Comparison of ENCODE assay signal across 10 mouse cellular contexts in genomic region chr11:83426964-83427363, GRCm38 (mm10). TPM values are rescaled to one million over a fixed set of nuclear protein-coding genes. Genes with fewer than 3 reads are reported as not detected.
A peak's percentile ranks its signal among the peaks of the same experiment; 100 is the strongest.
DNase-seq lines count a peak whose midpoint lies in the region; ATAC-seq and TF ChIP-seq lines count a peak whose summit lies in the region.
"Had no signal": no experiment of that assay in that cellular context is flagged by ENCODE, and none has a peak within 500 bp of the region (broad histone marks: within the 10 kb centered on the region; RNA-seq: fewer than 3 reads in every experiment).

No protein-coding gene starts in this region.

- 0 out of 2 replicates have a peak overlapping the region, but pooled peaks have one; percentile 15 for H3K9ac ChIP-seq in heart, embryonic 12.5 days
- H3K9ac ChIP-seq in hindbrain, embryonic 13.5 days, result peak overlapping the region; percentile 29; the same call in 1 of the 2 replicates

- H3K4me3 ChIP-seq in heart, embryonic 12.5 days, result peak overlapping the region; percentile 28
- H3K4me3 ChIP-seq in E14TG2a.4 (replicated peaks; ENCODE audit: low read length), result peak overlapping the region; percentile 69
- H3K4me3 ChIP-seq in hindbrain, embryonic 13.5 days, result peak overlapping the region; percentile 8
- peak overlapping the region; percentile 88 for H3K4me3 ChIP-seq in megakaryocyte, embryonic 14.5 days (replicated peaks)

- H3K27me3 ChIP-seq in heart, embryonic 12.5 days (replicated peaks), result peaks cover 56% of the 10 kb centered on the region
- H3K27me3 ChIP-seq in E14TG2a.4 (ENCODE audit: insufficient read depth, low read length), result peaks cover 86% of the 10 kb centered on the region
- H3K27me3 ChIP-seq in hindbrain, embryonic 13.5 days, result peaks cover 57% of the 10 kb centered on the region
- peaks cover 84% of the 10 kb centered on the region for H3K27me3 ChIP-seq in megakaryocyte, embryonic 14.5 days (replicated peaks)

- peak overlapping the region; percentile 61 for H3K4me2 ChIP-seq in heart, embryonic 12.5 days
- 0 out of 2 replicates have a peak overlapping the region, but pooled peaks have one; percentile 17 for H3K4me2 ChIP-seq in hindbrain, embryonic 13.5 days

- WGBS in heart, embryonic 12.5 days, result 20% methylated on average over 17 of the region's 17 CpGs
- 49% methylated on average over 17 of the region's 17 CpGs for WGBS in hindbrain, embryonic 13.5 days

- no peaks in the 10 kb centered on the region for H3K9me3 ChIP-seq in heart, embryonic 12.5 days (replicated peaks)
- H3K9me3 ChIP-seq in E14TG2a.4 (ENCODE audit: low read length), result no peaks in the 10 kb centered on the region
- no peaks in the 10 kb centered on the region for H3K9me3 ChIP-seq in hindbrain, embryonic 13.5 days
- H3K9me3 ChIP-seq in megakaryocyte, embryonic 14.5 days, result no peaks in the 10 kb centered on the region

- no peak for ATAC-seq in heart, embryonic 12.5 days (ENCODE audit: insufficient number of reproducible peaks, low FRiP score)
- ATAC-seq in hindbrain, embryonic 13.5 days (ENCODE audit: low FRiP score), result no peak

- no peaks in the 10 kb centered on the region for H3K36me3 ChIP-seq in heart, embryonic 12.5 days
- no peaks in the 10 kb centered on the region for H3K36me3 ChIP-seq in E14TG2a.4 (ENCODE audit: insufficient read depth, low read length)
- no peaks in the 10 kb centered on the region for H3K36me3 ChIP-seq in hindbrain, embryonic 13.5 days
- no peaks in the 10 kb centered on the region for H3K36me3 ChIP-seq in megakaryocyte, embryonic 14.5 days (replicated peaks; ENCODE audit: low read length)

- DNase-seq in heart, postnatal 4 days, result no peak
- no peak for DNase-seq in right cerebral cortex, postnatal 25 days
- DNase-seq in c-Kit-positive CD71-positive TER-119-positive erythroid progenitor cells, embryonic 14.5 days (ENCODE audit: low spot score), result no peak
- DNase-seq in layer of hippocampus, postnatal 14 days (ENCODE audit: low spot score in 2 of 2), result no peak
- DNase-seq: kidney, postnatal 14 days had no signal

- TF ChIP-seq CTCF in E14TG2a.4 (conservative IDR thresholded peaks at IDR 0.05; ENCODE audit: low read length), result no peak

- H3K27ac ChIP-seq in heart, embryonic 12.5 days (ENCODE audit: poor library complexity, severe bottlenecking), result no peak overlapping the region
- H3K27ac ChIP-seq in hindbrain, embryonic 13.5 days, result no peak overlapping the region

- H3K4me1 ChIP-seq in heart, embryonic 12.5 days (replicated peaks), result peaks cover 31% of the 10 kb centered on the region
- peaks cover 29% of the 10 kb centered on the region for H3K4me1 ChIP-seq in E14TG2a.4 (replicated peaks; ENCODE audit: low read depth, low read length)
- no peaks in the 10 kb centered on the region for H3K4me1 ChIP-seq in hindbrain, embryonic 13.5 days (replicated peaks)
- peaks cover 19% of the 10 kb centered on the region for H3K4me1 ChIP-seq in megakaryocyte, embryonic 14.5 days

RNA-seq across cellular contexts. Expression of gene Gas2l2, which starts 2.3 kb away (rescaled TPM):
- polyA plus RNA-seq in heart, embryonic 12.5 days (2016; fragmentation: Nextera tagmentation; extraction: Ambion mirVana), result 0.32 TPM in 1 of 2 replicates, not detected in the other
- total RNA-seq in heart, postnatal 4 days (2021), result not detected
- 0.43 and 1.4 TPM in 2 replicates for polyA plus RNA-seq in hindbrain, embryonic 13.5 days (2015; fragmentation: Nextera tagmentation; extraction: Ambion mirVana)
- not detected in 2 replicates for polyA plus RNA-seq in megakaryocyte, embryonic 14.5 days (2012; ENCODE audit: insufficient read depth, low replicate concordance)
- total RNA-seq in layer of hippocampus, postnatal 14 days (2021), result 1 to 10 TPM in 1 of 2 experiments, under 1 TPM in 1; 0.29 to 1.0 TPM
- polyA plus RNA-seq: testis, adult 2 months had no signal

RNA-seq across cellular contexts. Expression of gene 1700020L24Rik, which starts 10.5 kb away (rescaled TPM):
- 1.4 and 1.6 TPM in 2 replicates for polyA plus RNA-seq in heart, embryonic 12.5 days (2016; fragmentation: Nextera tagmentation; extraction: Ambion mirVana)
- under 1 TPM in 1 of 2 experiments, not detected in 1; 0.56 TPM for total RNA-seq in heart, postnatal 4 days (2021)
- polyA plus RNA-seq in hindbrain, embryonic 13.5 days (2015; fragmentation: Nextera tagmentation; extraction: Ambion mirVana), result 0.48 TPM in 1 of 2 replicates, not detected in the other
- 2.3 TPM in 1 of 2 replicates, not detected in the other for polyA plus RNA-seq in megakaryocyte, embryonic 14.5 days (2012; ENCODE audit: insufficient read depth, low replicate concordance)
- not detected for total RNA-seq in layer of hippocampus, postnatal 14 days (2021)

RNA-seq across cellular contexts. Expression of gene Rasl10b, which starts 18.0 kb away (rescaled TPM):
- polyA plus RNA-seq in heart, embryonic 12.5 days (2016; fragmentation: Nextera tagmentation; extraction: Ambion mirVana), result 13.4 and 13.6 TPM in 2 replicates
- 10 to 100 TPM; 31.5 to 32.3 TPM for total RNA-seq in heart, postnatal 4 days (2021)
- 22.2 and 22.5 TPM in 2 replicates for polyA plus RNA-seq in hindbrain, embryonic 13.5 days (2015; fragmentation: Nextera tagmentation; extraction: Ambion mirVana)
- polyA plus RNA-seq in megakaryocyte, embryonic 14.5 days (2012; ENCODE audit: insufficient read depth, low replicate concordance), result 0.17 and 1.7 TPM in 2 replicates
- 100 to 1,000 TPM; 219 to 224 TPM for total RNA-seq in layer of hippocampus, postnatal 14 days (2021)

RNA-seq across cellular contexts. Expression of gene Mmp28, which starts 35.9 kb away (rescaled TPM):
- polyA plus RNA-seq in heart, embryonic 12.5 days (2016; fragmentation: Nextera tagmentation; extraction: Ambion mirVana), result 3.4 and 3.5 TPM in 2 replicates
- 1 to 10 TPM; 7.0 to 7.1 TPM for total RNA-seq in heart, postnatal 4 days (2021)
- polyA plus RNA-seq in hindbrain, embryonic 13.5 days (2015; fragmentation: Nextera tagmentation; extraction: Ambion mirVana), result 3.5 and 3.8 TPM in 2 replicates
- 1.3 TPM in 1 of 2 replicates, not detected in the other for polyA plus RNA-seq in megakaryocyte, embryonic 14.5 days (2012; ENCODE audit: insufficient read depth, low replicate concordance)
- total RNA-seq in layer of hippocampus, postnatal 14 days (2021), result 1 to 10 TPM; 3.2 to 3.3 TPM

RNA-seq across cellular contexts. Expression of gene Taf15, which starts 45.9 kb away (rescaled TPM):
- 12.1 and 12.9 TPM in 2 replicates for polyA plus RNA-seq in heart, embryonic 12.5 days (2016; fragmentation: Nextera tagmentation; extraction: Ambion mirVana)
- total RNA-seq in heart, postnatal 4 days (2021), result 10 to 100 TPM; 59.2 to 62.8 TPM
- 14.7 and 16.4 TPM in 2 replicates for polyA plus RNA-seq in hindbrain, embryonic 13.5 days (2015; fragmentation: Nextera tagmentation; extraction: Ambion mirVana)
- 8.7 and 97.3 TPM in 2 replicates for polyA plus RNA-seq in megakaryocyte, embryonic 14.5 days (2012; ENCODE audit: insufficient read depth, low replicate concordance)
- total RNA-seq in layer of hippocampus, postnatal 14 days (2021), result 10 to 100 TPM; 64.1 to 65.9 TPM

Comparison
In these comparisons a context has a peak if more than half of its experiments do, and no peak if none do; other contexts are left out.
1. H3K4me3 ChIP-seq: peak in every context shown above with its lines; median percentile 88 in megakaryocyte, embryonic 14.5 days; 69 in E14TG2a.4; 28 in heart, embryonic 12.5 days; 8 in hindbrain, embryonic 13.5 days.